Mouse (Mus musculus) heart, adult 2 months (tissue): ENCODE data around the gene Grm3. TPM values are rescaled to one million over a fixed set of nuclear protein-coding genes. Genes with fewer than 3 reads are reported as not detected.

ENCODE experiments used
- DNase-seq, 2 experiments: peaks; one replicate each; pipeline ENCODE4 v3.0.0; 2021
- H3K27ac ChIP-seq: fragments of 200-600 bp; 2 replicates; pipeline ENCODE4 v1.8.1; 2022
- H3K27me3 ChIP-seq: fragments of 200-500 bp; 2 replicates; pipeline ENCODE4 v1.6.1; 2012; ENCODE audit warnings: mild to moderate bottlenecking, low read length, inconsistent platforms, mixed read lengths; ENCODE audit not compliant: control insufficient read depth, insufficient read depth
- H3K36me3 ChIP-seq: fragments of 200-500 bp; 2 replicates; pipeline ENCODE4 v1.6.1; 2012; ENCODE audit warnings: low read length, inconsistent platforms; ENCODE audit not compliant: control insufficient read depth, insufficient read depth
- H3K4me1 ChIP-seq: fragments of 200-500 bp; 2 replicates; pipeline ENCODE4 v1.6.1; 2011; ENCODE audit warnings: low read length; ENCODE audit not compliant: control insufficient read depth, insufficient read depth
- H3K4me3 ChIP-seq: fragments of 200-600 bp; 2 replicates; pipeline ENCODE4 v1.8.1; 2022
- H3K79me2 ChIP-seq: fragments of 200-500 bp; replicated peaks from 2 replicates; pipeline ENCODE4 v1.6.1; 2012; ENCODE audit warnings: mild to moderate bottlenecking, inconsistent platforms, low read length, moderate library complexity, mixed read lengths; ENCODE audit not compliant: control insufficient read depth, insufficient read depth
- H3K9ac ChIP-seq: fragments of 200-500 bp; 2 replicates; pipeline ENCODE4 v1.6.1; 2012; ENCODE audit warnings: low read depth, mild to moderate bottlenecking, control low read depth, inconsistent platforms, low read length, mixed read lengths
- CTCF ChIP-seq: fragments of 200-600 bp; IDR thresholded peaks from 2 replicates; pipeline ENCODE4 v1.8.1; 2022; ENCODE audit warnings: antibody characterized with exemption, mild to moderate bottlenecking, moderate library complexity
- EP300 ChIP-seq: fragments of 200-500 bp; IDR thresholded peaks from 2 replicates; pipeline ENCODE4 v1.6.1; 2011; ENCODE audit warnings: low read depth, low read length, control low read depth; ENCODE audit not compliant: insufficient read depth
- POLR2A ChIP-seq: fragments of 200-500 bp; IDR thresholded peaks from 2 replicates; pipeline ENCODE4 v1.6.1; 2011; ENCODE audit warnings: mild to moderate bottlenecking, low read depth, low read length, control low read depth; ENCODE audit not compliant: insufficient read depth
- WGBS: fragments of 180-500 bp; shearing (Covaris S2); methylation state at CpG from one replicate; pipeline ENCODE4 v1.1.7; 2018; 5-methylcytosine and 5-hydroxymethylcytosine counted together
- intact Hi-C: fragments of 180-260 bp; cut with DNase I; formaldehyde crosslinking; loops from one replicate; pipeline ENCODE4 v1.15.1; 2025
- polyA plus RNA-seq: library from polyadenylated mRNA; depleted of rRNA; stranded (reverse); fragments of >200 nt; gene quantifications from 2 replicates; pipeline ENCODE4 v1.2.3, GENCODE M21; 2012
- total RNA-seq, 2 experiments: library from RNA; stranded (reverse); gene quantifications; 2 replicates each; pipeline ENCODE4 v1.2.3; 2021

The Grm3 gene
- total and polyA plus RNA-seq, 3 experiments, result not detected

GRCm38 (mm10) chr5:9721136-9721535 is 3.8 kb downstream of the Grm3 start:
- no peaks in the 10 kb centered on the region for H3K27me3 ChIP-seq
- TF ChIP-seq EP300 (no peak), CTCF (no peak), POLR2A (no peak)
- H3K4me3 ChIP-seq, result no peak overlapping the region
- H3K27ac ChIP-seq, result no peak overlapping the region
- H3K36me3 ChIP-seq, result no peaks in the 10 kb centered on the region
- H3K9ac ChIP-seq, result no peak overlapping the region
- intact Hi-C loops, result no loop called here
- no peak for DNase-seq
- H3K4me1 ChIP-seq, result no peaks in the 10 kb centered on the region
- H3K79me2 ChIP-seq, result no peaks in the 10 kb centered on the region

GRCm38 (mm10) chr5:9716295-9716694 is 8.7 kb downstream of the Grm3 start:
- no peak overlapping the region for H3K4me3 ChIP-seq
- 80% methylated on average over 5 of the region's 5 CpGs for WGBS

GRCm38 (mm10) chr5:9707096-9707495 is 17.9 kb downstream of the Grm3 start:
- intact Hi-C loops, result no loop called here
- no peak for TF ChIP-seq CTCF
- H3K27ac ChIP-seq, result no peak overlapping the region
- H3K4me1 ChIP-seq, result no peaks in the 10 kb centered on the region
- H3K9ac ChIP-seq, result no peak overlapping the region
- no peaks in the 10 kb centered on the region for H3K27me3 ChIP-seq
- no peak overlapping the region for H3K4me3 ChIP-seq
- no peak for DNase-seq
- H3K79me2 ChIP-seq, result no peaks in the 10 kb centered on the region
- H3K36me3 ChIP-seq, result no peaks in the 10 kb centered on the region
- 85% methylated on average over 1 of the region's 1 CpGs for WGBS

More at GRCm38 (mm10) chr5:9716295-9716694, 8.7 kb downstream of the Grm3 start:
- TF ChIP-seq CTCF, result no peak
- no peak for TF ChIP-seq EP300
- TF ChIP-seq POLR2A, result no peak
- no peak for DNase-seq
- no peak overlapping the region for H3K27ac ChIP-seq
- H3K36me3 ChIP-seq, result no peaks in the 10 kb centered on the region
- H3K4me1 ChIP-seq, result no peaks in the 10 kb centered on the region
- no peaks in the 10 kb centered on the region for H3K27me3 ChIP-seq
- H3K79me2 ChIP-seq, result no peaks in the 10 kb centered on the region
- intact Hi-C loops, result no loop called here
- no peak overlapping the region for H3K9ac ChIP-seq

DNA sequence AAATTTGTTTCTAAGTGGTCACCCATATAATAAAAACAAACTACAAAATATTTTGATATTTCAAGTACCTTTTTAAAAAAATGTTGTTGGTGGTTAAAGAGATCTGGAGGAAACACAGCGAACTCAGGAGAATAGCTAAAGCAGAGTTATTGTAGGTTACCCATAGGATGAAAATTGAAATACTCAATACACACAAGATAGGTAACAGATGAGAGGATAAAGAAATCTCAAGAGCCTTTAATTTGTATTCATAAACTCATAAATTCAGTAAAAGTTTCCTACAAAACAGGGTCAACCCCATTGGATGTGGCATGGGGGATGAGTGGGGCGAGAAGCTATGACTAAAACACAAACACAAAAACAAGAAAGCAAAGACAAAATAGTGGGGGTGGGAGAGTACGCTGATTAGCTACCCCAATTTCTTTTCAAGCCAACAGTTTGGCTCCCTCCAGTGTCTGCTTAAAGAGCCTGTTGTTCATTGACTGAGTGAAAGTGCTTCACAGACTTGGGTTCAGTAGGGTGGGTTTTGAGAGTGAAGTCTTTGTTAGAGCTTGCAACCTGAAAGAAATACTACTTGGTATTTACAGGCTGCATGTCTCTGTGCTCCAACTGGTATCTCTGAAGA is 21.5 kb downstream of the Grm3 start:
- intact Hi-C loops, result loop anchor here (1.0 kb wide), 1 partner anchor 162 kb away; no protein-coding TSS in a partner anchor
- no peaks in the 10 kb centered on the region for H3K4me1 ChIP-seq
- H3K27ac ChIP-seq, result no peak overlapping the region
- TF ChIP-seq POLR2A (no peak), EP300 (no peak), CTCF (peak; percentile 62)
- H3K4me3 ChIP-seq, result no peak overlapping the region
- no peaks in the 10 kb centered on the region for H3K27me3 ChIP-seq
- no peaks in the 10 kb centered on the region for H3K79me2 ChIP-seq
- WGBS, result 53% methylated on average over 3 of the region's 3 CpGs
- no peaks in the 10 kb centered on the region for H3K36me3 ChIP-seq
- H3K9ac ChIP-seq, result no peak overlapping the region
- DNase-seq, result no peak

- no peak for TF ChIP-seq CTCF
- no peak for TF ChIP-seq EP300
- TF ChIP-seq POLR2A, result no peak
- Histone ChIP-seq H3K36me3 (no peaks in the 10 kb centered on the region), H3K4me1 (no peaks in the 10 kb centered on the region), H3K79me2 (no peaks in the 10 kb centered on the region), H3K4me3 (no peak overlapping the region), H3K27me3 (no peaks in the 10 kb centered on the region), H3K27ac (no peak overlapping the region), H3K9ac (no peak overlapping the region)
- no peak for DNase-seq
- intact Hi-C loops, result loop anchor here (1.0 kb wide), 1 partner anchor 162 kb away; no protein-coding TSS in a partner anchor
- WGBS, result 20% methylated on average over 3 of the region's 3 CpGs
Measured at GRCm38 (mm10) chr5:9702656-9703384, 22.1 kb downstream of the Grm3 start.

DNA sequence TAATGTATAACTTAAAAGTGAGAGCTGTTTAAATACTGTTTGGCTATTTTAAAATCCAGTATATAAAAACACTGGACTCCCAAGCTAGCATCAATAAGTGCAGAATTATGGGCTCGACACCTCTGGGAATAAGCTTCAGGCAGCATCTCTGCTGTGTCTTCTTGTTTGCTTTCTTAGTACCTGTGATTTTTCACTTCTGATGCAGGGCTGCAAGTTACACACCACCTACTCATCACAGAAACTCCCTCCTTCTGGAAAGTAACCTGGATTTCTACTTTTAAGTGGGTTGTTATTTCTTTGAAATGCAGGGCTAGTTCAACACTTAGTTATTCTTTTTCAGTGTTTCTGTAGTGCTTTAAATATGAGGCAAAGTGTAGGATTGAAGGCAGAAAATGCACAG is 32.6 kb downstream of the Grm3 start:
- DNase-seq, result no peak
- Histone ChIP-seq H3K79me2 (no peaks in the 10 kb centered on the region), H3K27me3 (no peaks in the 10 kb centered on the region), H3K4me3 (no peak overlapping the region), H3K4me1 (no peaks in the 10 kb centered on the region), H3K9ac (no peak overlapping the region), H3K36me3 (no peaks in the 10 kb centered on the region), H3K27ac (no peak overlapping the region)
- no peak for TF ChIP-seq EP300
- TF ChIP-seq POLR2A, result no peak
- intact Hi-C loops, result no loop called here
- 80% methylated on average over 1 of the region's 1 CpGs for WGBS
